Mouse (Mus musculus) granulocyte monocyte progenitor cell, adult 5-6 weeks (primary cell): ENCODE measurements around the gene Zmiz1. TPM values are rescaled to one million over a fixed set of nuclear protein-coding genes. Genes with fewer than 3 reads are reported as not detected.
A peak's percentile ranks its signal among the peaks of the same experiment; 100 is the strongest.

Experiments
- ATAC-seq: replicated peaks from 2 replicates; pipeline ENCODE4 v1.8.0; 2016; ENCODE audit warnings: mild to moderate bottlenecking, moderate TSS enrichment, inconsistent platforms; ENCODE audit not compliant: poor library complexity, severe bottlenecking
- total RNA-seq, 2 experiments: library from RNA; stranded (forward) in 1 of 2; stranded (reverse) in 1 of 2; fragments of 200-712, 200-1000 nt in 1 of 2; fragments of >200 nt in 1 of 2; fragmentation: Nextera tagmentation in 1 of 2; gene quantifications; 2 replicates each; pipeline ENCODE4 v1.2.3; 2014 to 2017

The Zmiz1 gene
- total RNA-seq, 2 experiments from 2014 or later: 8.9 to 93.2 TPM

DNA sequence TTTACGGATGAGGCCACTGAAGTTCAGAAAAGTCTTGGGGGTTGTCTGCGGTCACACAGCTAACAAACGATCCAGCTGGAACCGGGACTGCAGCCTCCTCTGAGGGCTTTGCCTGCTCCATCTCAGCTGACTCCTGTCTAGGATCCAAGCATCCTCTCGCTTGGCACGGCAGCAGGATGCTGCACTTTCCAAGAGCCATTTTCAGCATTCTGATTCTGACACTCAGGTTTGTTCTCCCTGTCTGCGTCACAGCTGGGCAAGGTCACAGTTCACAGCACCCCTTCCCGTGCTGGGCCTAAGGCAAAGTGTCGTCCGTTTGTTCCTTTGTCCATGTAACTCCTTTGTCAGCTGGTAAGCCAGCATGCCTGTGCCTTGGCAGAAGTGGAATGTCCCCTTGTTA is 124.9 kb downstream of the Zmiz1 start:
- ATAC-seq: no peak

DNA sequence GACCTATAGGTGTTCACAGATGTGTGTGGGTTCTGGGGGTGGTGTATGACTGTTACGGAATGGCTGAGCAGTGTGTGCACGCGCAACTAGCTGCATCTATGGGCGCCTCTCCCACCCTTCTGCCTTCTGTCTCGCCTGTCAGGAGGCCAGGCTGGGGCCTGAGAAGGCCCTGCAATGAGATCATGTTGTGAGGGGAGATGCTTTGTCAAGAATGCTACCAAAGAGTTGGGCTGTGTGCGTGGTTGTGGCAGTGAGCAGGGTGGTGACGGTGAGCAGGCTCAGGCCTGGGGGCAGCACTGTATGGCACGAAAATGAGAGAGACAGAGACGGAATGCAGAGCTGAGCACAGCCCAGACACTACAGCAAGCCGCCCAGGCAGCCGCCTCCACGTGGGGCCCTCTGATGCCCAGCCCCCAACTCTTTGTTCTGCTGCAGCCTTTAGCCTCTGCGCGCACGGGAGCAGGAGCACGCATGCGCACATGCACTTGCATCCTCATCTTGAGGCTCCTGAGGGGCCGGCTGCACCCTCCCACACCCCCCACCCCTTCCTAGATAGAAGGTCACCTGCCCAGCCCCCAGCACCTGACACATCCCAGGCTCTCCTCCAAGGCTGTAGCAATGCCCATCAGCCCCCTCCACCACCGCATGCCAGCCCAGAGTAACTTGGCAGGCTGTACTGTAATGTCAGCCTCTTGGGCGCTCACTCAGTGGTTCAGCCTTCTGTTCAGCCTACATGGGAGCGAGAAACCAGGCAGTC is 126.7 kb downstream of the Zmiz1 start:
- ATAC-seq: no peak

DNA sequence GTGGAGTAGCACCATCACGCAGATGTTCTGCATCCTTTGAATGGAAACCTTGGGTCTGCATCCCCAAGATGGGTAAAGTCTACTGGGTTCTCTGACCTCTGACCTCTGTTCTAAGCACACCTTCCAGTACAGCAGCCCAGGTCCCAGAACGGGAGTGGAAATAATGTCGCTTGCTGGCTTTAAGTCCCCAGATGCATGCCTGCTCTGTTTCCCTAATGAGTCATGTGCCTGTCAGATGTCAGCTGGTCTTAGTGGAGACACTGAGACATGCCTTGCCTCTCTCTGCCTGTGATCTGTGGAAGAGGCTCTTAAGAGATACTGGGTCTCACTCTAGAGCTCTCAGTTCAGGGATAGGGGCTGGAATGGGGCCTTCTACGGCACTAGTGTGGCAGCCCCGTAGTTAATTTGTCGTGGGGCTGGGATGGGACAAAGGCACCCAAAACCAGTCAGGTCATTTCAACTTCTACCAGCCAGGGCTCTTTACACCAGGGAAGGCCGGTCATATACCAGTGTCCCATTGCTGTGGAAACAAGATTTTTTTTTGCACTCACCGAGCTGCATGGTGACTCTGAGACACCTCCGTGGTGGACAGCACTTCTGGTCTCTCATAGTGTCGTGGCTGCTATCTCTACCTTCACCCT is 128.0 kb downstream of the Zmiz1 start:
- no peak for ATAC-seq

DNA sequence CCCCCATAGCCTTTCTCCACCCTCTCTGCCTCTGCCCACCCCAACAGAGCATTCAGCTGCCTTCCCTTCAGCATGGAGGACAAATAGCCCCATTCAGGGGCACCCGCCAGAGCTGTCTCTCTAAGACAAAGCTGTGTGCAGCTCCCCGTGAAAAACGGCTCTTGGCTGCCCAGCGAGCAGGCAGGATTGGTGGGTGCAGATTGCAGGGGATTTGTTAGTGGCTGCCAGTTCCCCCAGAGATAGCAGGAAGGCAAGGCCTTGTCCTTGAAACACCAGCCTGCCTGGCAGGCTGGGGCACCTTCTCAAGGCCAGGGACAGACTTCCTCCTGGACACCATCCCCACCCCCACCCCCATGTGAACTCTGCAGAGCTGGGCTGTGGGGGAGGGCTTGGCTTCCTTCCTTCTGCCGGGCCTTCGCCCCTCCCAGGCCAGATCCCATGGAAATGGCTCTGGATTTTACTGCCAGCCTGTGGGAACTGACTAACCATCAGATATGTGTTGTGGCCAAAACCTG is 128.6 kb downstream of the Zmiz1 start:
- ATAC-seq: peak; percentile 34

DNA sequence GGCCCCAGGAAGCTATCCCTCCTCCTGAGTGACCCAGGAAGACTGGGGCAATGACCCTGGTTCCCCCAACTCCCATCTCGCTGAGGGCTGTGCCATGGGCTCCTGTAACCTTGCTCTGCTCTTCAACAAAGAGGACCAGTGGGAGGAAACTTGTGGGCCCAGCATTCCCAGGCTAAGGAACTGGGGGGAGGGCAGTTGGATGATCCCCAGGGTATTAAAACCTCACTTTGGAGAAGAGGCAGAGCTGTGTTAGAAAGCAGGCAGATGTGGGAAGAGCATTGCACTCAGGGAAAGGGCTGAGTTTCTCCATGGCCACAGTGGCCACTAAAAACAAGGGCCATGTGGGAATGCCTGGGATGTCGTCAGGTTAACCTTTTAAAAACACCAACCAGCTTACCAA is 129.2 kb downstream of the Zmiz1 start:
- no peak for ATAC-seq

DNA sequence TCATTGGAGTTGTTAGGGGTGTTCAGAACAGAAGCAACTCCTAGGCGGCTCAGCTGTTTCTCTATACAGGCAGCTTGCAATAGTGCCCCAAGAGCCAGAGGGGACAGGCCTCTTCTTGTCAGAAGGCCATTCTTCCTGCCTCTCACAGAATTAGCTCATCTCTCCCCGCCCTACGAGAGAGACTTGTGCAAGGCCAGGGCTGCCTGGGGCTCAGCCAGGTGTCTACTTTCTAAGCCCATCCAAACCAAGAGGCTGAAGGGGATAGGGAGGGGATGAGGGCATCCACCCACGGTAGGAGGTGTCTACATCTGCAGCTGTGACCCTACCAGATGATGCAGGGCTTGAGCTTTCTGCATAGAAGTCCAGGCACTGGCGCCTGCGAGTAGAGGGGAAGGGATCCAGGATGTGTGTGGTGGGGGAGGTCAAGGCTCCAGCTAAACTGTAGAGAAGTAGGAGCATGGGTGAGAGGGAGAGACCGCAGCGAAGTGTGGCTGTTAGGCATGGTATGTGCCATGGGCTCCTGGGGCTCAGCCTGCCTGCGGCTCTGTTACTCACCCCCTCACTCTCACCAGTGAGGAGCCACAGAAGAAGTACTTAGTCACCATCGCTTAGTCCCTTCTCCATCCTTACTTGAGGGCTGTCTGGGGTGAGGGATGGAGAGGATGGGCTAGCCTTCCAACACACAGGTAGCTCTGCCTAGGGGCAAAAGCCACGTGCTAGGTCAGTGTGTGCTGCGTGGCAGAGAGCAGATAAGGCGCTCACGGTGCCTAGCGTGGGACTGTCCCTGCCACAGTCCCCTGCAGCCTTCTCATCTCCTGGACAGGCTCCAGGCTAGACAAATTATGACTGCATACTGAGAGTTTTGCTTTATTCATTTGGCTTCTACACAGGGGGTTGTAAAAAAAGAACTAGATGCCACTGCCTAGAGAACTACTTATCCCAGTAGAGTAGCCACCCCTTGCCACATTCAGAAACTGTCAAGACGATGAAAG is 130.3 kb downstream of the Zmiz1 start:
- peak; percentile 49 for ATAC-seq

DNA sequence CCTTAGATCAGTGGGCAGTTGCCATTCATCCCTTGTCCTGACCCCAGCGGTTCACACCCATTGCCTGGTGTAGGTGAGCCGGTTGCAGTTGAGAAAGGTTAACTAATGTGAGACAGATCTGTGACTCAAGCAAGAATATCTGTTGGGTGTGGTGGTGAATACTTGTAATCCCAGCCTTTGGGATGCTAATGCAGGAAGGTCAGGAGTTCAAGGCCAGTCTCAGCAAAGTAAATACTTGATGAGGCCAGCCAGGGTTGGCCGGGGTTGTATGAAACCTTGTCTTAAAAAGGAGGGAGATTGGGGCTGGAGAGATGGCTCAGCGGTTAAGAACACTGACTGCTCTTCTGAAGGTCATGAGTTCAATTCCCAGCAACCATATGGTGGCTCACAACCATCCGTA is 132.0 kb downstream of the Zmiz1 start:
- ATAC-seq: no peak

DNA sequence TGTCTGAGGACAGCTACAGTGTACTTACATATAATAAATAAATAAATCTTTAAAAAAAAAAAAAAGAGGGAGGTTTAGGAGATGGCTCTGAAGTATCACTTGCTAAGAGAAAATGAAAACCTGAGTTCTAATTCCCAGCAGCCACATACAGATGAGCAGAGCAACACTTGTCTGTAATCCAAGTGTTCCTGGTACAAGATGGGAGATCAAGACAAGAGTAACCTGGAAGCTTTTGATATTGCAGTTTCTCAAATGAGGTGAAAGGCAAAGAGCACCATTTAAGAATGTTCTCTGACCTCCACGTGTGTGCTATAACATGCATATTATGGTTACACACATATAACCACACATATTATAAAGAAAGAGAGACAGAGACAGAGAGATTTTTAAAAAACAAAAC is 132.4 kb downstream of the Zmiz1 start:
- no peak for ATAC-seq

DNA sequence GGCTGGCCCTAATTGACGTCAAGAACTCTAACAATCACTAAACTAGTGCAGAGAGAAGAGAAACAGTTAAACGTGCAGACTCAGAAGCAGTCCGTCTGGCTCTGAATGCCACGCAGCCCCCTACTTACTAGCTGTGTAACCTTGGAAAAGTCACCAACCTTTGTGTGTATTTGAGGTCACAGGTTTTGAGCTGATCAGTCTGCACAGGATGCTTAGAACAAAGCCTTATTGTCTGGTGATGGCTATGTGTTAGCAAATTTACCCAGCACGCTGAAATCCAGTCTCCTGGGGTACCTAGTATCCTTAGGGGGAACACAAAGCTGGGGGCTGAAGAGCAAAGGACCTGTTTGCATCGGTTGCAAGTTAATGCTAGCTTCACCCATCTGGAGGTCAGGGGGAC is 133.5 kb downstream of the Zmiz1 start:
- ATAC-seq: no peak

DNA sequence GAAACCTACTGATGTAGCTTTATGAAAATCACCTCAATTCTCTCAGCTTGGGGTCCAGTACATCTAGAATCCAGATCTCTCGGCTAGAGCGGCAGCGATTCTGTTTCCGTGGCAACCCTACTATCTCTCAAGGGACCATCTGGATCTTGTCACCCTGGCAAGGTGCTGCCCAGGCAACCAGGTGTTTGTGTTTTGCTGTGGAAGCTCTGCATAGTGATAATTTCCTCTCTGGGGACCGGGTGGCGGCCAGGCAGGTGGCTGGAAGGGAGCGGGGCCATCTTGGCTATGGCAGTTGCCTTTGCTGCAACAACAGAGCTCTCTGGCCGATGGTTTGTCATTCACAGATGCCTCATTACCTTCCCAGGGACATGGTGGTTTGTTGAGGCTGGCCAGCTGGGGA is 134.9 kb downstream of the Zmiz1 start:
- ATAC-seq: no peak

DNA sequence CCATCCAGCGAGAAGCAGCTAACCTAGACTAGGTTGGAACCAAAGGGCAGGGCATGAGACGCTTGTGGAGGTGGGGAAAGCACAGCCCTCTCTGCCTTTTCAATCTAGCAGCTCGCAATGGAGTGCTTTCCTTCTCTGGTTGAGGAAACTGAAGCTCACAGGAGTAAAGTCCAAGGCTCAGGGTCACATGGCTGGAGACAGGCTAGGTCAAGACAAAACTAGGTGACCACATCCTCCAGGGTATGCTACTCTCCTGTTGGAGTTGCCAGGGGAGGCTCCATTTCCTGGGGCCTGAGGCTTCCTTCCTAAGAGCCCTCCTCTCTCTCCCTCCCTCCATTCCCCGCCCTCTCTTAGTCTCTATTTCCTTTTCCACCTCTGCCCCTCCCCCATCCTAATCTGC is 135.6 kb downstream of the Zmiz1 start:
- ATAC-seq: no peak

DNA sequence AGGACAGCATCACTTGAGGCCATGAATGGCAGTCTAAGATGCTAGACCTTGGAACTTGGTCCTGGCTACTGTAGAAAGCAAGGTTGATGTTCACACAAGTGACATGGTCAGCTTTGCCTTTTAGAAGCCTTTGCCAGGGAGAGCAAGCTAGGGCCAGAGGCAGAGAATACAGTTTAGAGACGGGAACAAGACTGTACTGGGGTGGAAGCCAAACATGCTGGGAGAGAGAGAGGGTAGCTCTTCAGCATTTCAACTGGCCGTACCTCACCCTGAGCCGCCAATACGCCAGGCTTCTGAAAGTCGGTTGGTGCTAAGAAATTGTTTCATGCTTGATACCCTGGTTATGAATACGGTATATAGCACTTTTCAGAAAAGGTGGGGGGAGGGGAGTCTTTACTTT is 140.0 kb downstream of the Zmiz1 start:
- no peak for ATAC-seq

DNA sequence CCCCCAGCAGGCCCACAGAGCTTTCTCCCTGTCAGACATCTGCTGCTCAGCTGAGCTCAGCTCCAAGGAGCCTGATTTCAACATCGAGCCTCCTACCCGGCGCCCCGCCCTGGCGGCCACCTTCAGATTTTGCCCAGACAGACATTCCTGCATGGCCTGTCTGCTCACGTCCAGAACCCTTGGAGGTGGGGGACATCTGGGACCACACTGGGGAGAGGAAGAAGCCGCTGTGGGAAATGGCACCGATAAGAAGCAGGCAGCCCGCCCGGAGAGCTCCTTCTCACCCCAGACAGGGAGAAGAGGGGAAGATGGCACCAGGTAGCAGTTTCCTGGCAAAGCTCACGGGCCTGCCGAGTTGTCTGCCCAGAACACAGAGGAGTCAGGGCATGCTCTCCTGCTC is 140.9 kb downstream of the Zmiz1 start:
- ATAC-seq: peak; percentile 57

DNA sequence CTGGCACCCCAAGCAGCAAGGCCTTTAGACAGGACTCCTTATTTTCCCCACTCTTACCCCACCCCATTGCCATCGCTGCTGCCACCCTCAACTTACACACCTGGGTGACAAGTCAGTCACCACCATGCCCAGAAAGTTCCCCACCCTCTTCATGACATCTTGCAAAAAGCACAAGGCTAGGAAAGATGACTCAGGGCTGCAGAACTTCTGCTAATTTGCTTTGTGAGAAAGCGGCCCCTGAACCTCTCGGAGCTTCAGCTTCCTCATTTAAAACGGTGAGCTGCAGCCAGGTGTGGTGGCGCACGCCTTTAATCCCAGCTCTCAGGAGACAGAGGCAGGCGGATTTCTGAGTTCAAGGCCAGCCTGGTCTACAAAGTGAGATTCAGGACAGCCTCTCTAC is 141.4 kb downstream of the Zmiz1 start:
- peak; percentile 76 for ATAC-seq

DNA sequence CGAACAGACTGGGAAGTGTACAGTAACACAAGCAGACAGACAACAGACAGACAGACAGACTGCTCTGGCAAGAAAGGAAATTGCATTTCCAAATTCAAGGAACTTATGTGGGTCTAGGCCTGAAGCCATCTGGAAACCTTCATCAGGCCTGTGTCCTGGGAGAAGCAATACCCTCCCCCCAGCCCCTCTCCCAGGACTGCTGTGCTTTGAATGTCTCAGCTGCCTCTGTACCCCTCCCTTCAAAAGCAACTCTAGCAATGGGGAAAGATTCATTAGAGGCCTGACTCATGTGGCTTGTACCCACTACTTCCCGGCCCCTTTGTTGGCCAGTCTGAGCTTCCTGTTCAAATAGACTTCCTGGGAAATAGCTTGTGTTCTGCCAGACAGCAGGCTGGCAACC is 142.0 kb downstream of the Zmiz1 start:
- ATAC-seq: no peak

DNA sequence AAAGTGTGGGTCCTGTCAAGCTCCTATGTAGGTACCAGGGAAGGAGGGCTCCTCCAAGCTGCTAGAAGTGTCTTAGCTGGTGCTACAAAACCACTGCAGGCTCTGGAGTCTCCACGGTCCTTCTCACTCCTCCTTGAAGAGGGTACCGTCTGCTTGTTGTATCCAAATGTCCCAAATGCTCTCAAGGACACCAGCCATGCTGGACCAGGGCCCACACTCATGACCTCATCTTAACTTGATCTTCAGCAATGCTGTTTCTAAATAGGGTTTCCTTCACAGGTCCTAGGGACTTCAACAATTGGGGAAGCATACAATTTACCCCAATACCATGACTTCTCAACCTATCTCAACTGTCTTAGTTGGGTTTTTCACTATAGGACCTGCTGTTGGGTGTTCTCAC is 143.0 kb downstream of the Zmiz1 start:
- no peak for ATAC-seq

DNA sequence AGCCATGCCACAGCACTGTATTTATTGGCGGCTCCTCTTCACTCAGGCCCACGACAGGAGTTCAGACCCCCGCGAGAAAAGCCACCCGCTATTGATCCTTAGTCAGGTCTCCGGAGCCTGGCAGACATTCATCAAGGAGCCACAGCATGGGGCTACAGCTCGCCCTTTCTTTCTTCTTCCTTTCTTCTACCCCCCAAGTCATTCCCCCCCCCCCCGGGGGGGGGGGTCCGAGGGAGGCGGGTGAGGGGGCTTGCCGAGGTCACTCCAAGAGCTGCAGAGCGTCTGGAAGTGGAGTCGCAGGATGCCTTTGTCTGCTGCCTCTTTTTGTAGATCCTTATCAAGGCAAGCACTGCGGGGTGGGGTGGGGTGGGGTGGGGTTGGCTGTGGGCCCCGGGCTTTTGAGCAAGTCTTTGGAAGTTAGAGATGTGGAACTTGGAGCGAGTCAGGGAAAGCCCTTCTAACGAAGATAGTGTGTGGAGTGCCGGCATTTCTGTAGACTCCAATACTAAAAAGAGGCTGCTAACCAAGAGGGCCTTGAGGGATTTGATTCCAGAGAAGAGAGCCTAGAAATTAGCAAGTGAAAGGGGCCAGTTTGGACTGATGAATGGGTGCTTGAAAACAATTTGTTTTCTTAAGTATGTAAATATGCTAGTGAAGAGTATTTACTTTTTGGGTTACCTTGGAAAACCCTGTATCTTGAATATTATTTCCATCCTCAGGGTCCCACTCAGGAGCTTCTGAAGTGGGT is 145.6 kb downstream of the Zmiz1 start:
- no peak for ATAC-seq

DNA sequence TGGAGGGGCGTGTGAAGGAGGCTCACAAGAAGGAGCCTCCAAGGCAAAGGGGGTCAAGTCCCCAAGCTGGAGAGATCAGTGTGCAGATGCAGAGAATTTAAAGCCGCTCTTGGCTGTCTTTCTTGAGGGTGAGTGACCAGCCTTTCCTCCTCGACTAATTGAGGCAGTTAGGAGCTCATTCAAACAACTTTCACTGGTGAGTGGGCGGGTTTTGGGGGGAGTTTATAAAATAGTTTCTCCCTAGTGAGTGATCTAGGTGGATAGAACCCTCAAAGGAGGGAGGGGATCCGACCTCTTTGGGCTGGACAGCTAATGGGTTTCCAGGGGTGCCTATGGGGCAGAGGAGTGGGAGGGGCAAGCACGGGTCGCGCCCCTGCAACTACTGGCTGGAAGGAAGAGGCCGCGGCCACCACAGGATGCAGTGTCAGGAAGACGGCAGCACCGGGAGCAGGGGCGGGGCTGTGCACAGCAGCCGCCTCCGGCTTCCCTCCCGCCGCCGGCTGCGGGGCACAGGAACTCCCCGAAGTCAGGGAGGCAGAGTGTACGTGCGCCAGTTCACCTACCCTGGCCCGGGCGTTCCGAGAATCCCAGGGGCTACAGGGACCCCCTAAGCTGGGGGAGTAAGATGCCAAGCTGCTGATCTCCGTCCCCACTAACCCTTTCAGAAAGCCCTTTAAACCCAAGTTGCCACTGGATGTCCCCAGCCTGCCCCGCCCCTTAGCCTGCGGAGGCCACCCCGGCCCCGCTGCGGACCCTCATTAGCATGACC is 147.6 kb downstream of the Zmiz1 start:
- peak; percentile 77 for ATAC-seq
